Mouse (Mus musculus) lung, postnatal 10 days (tissue): ENCODE data around the gene Gpr180.
"Not testable (repeated sequence)": the region's sequence is repeated elsewhere in the genome, so short reads cannot be mapped to it uniquely, and the experiment has no call there.

Experiments used
- DNase-seq: peaks from one replicate; pipeline ENCODE4 v3.0.0; 2021

Gene Gpr180

GRCm38 (mm10) chr14:118136744-118137452 lies at the start of gene Gpr180:
Gene Gpr180, plus strand, starts transcription at chr14:118137158.
- DNase-seq, result peak; percentile 98

GRCm38 (mm10) chr14:118088437-118089207 lies 48.3 kb upstream of the Gpr180 start:
- peak; percentile 49 for DNase-seq

- peak; percentile 96 for DNase-seq
Observed at GRCm38 (mm10) chr14:118089215-118089805, 47.6 kb upstream of the Gpr180 start.

- DNase-seq, result no peak
Observed at GRCm38 (mm10) chr14:118089806-118090392, 47.1 kb upstream of the Gpr180 start.

- no peak for DNase-seq
Observed at GRCm38 (mm10) chr14:118098265-118098664, 38.7 kb upstream of the Gpr180 start.

- no peak for DNase-seq
Observed at GRCm38 (mm10) chr14:118101227-118101990, 35.5 kb upstream of the Gpr180 start.

- not testable (repeated sequence) for DNase-seq
Observed at GRCm38 (mm10) chr14:118107479-118107878, 29.5 kb upstream of the Gpr180 start.

- DNase-seq, result no peak
Observed at GRCm38 (mm10) chr14:118113116-118113515, 23.8 kb upstream of the Gpr180 start.

- DNase-seq, result no peak
Observed at GRCm38 (mm10) chr14:118124129-118124528, 12.8 kb upstream of the Gpr180 start.

- no peak for DNase-seq
Observed at GRCm38 (mm10) chr14:118124771-118125170, 12.2 kb upstream of the Gpr180 start.

- DNase-seq, result no peak
Observed at GRCm38 (mm10) chr14:118126301-118126700, 10.7 kb upstream of the Gpr180 start.

GRCm38 (mm10) chr14:118131472-118131871 lies 5.5 kb upstream of the Gpr180 start:
- DNase-seq, result no peak

- DNase-seq, result no peak
Observed at GRCm38 (mm10) chr14:118131931-118132641, 4.9 kb upstream of the Gpr180 start.

- DNase-seq, result peak; percentile 100
Observed at GRCm38 (mm10) chr14:118132642-118132977, 4.3 kb upstream of the Gpr180 start, which contains the start of gene Tgds. Gene Tgds, minus strand, starts transcription at chr14:118132755.

- no peak for DNase-seq
Observed at GRCm38 (mm10) chr14:118137487-118137886, 529 bp downstream of the Gpr180 start.

GRCm38 (mm10) chr14:118142283-118142682 lies 5.3 kb downstream of the Gpr180 start:
- DNase-seq, result no peak

- no peak for DNase-seq
Observed at GRCm38 (mm10) chr14:118148046-118148445, 11.1 kb downstream of the Gpr180 start.

- no peak for DNase-seq
Observed at GRCm38 (mm10) chr14:118148554-118148953, 11.6 kb downstream of the Gpr180 start.

GRCm38 (mm10) chr14:118150656-118151551 lies 13.9 kb downstream of the Gpr180 start:
- no peak for DNase-seq

GRCm38 (mm10) chr14:118151651-118152293 lies 14.8 kb downstream of the Gpr180 start:
- DNase-seq, result peak; percentile 46
